24 mouse cellular contexts compared by ENCODE assay signal in genomic region chr7:135221475-135221874, GRCm38 (mm10). TPM values are rescaled to one million over a fixed set of nuclear protein-coding genes. Genes with fewer than 3 reads are reported as not detected.
DNase-seq lines count a peak whose midpoint lies in the region; ATAC-seq lines count a peak whose summit lies in the region.
"Had no signal": no experiment of that assay in that cellular context is flagged by ENCODE, and none has a peak within 500 bp of the region (broad histone marks: within the 10 kb centered on the region; RNA-seq: fewer than 3 reads in every experiment).

No protein-coding gene starts in this region.

- no peak for ATAC-seq in forebrain, embryonic 13.5 days
- ATAC-seq: activated CD4-positive, CD25-positive, alpha-beta regulatory T cell, adult 4 months; CD4-positive, CD25-positive, alpha-beta regulatory T cell, adult 4 months; Patski had no signal

- no peaks in the 10 kb centered on the region for H3K27me3 ChIP-seq in heart, embryonic 10.5 days (ENCODE audit: insufficient read depth, poor library complexity, severe bottlenecking)
- no peaks in the 10 kb centered on the region for H3K27me3 ChIP-seq in forebrain, embryonic 13.5 days
- H3K27me3 ChIP-seq: CH12.LX, Patski had no signal

- WGBS in heart, embryonic 10.5 days = 70% methylated on average over 2 of the region's 2 CpGs
- 84% methylated on average over 2 of the region's 2 CpGs for WGBS in forebrain, embryonic 13.5 days

- no peaks in the 10 kb centered on the region for H3K36me3 ChIP-seq in heart, embryonic 10.5 days
- H3K36me3 ChIP-seq in forebrain, embryonic 13.5 days (ENCODE audit: poor library complexity, severe bottlenecking) = no peaks in the 10 kb centered on the region
- H3K36me3 ChIP-seq: G1E had no signal

- H3K27ac ChIP-seq in heart, embryonic 10.5 days = no peak overlapping the region
- no peak overlapping the region for H3K27ac ChIP-seq in forebrain, embryonic 13.5 days

- H3K4me3 ChIP-seq in heart, embryonic 10.5 days = no peak overlapping the region
- H3K4me3 ChIP-seq in forebrain, embryonic 13.5 days = no peak overlapping the region

- no peak overlapping the region for H3K9ac ChIP-seq in forebrain, embryonic 13.5 days

- DNase-seq in heart, embryonic 10.5 days (ENCODE audit: low spot score) = peak; percentile 30
- DNase-seq in heart, postnatal 25 days (ENCODE audit: low spot score) = no peak
- DNase-seq in brain, adult 2 months (ENCODE audit: low read depth, low spot score) = peak; percentile 54
- DNase-seq: adrenal gland, adult 2 months; adrenal gland, adult 8-10 months; adrenal gland, postnatal 10 days; adrenal gland, postnatal 14 days; adrenal gland, postnatal 25 days; adrenal gland, postnatal 36 days; B cell, adult 2 months; cerebellum, adult 11 months; cerebellum, adult 11-12 months; cerebellum, adult 18-20 months; cerebellum, adult 2 months had no signal

- intact Hi-C loops in heart, postnatal 25 days (cut with DNase I) = no loop called here

- no peak overlapping the region for H3K4me2 ChIP-seq in forebrain, embryonic 13.5 days

- no peaks in the 10 kb centered on the region for H3K4me1 ChIP-seq in heart, embryonic 10.5 days
- H3K4me1 ChIP-seq in forebrain, embryonic 13.5 days = no peaks in the 10 kb centered on the region

- no peaks in the 10 kb centered on the region for H3K9me3 ChIP-seq in heart, embryonic 10.5 days
- no peaks in the 10 kb centered on the region for H3K9me3 ChIP-seq in forebrain, embryonic 13.5 days (replicated peaks)

RNA-seq across cellular contexts. Expression of gene Nps, which starts 37.0 kb away (rescaled TPM):
- polyA plus RNA-seq in heart, embryonic 10.5 days (2016; fragmentation: Nextera tagmentation; extraction: Ambion mirVana) = not detected in 2 replicates
- not detected for total RNA-seq in heart, postnatal 25 days (2021)
- not detected in 2 replicates for polyA plus RNA-seq in forebrain, embryonic 13.5 days (2015; fragmentation: Nextera tagmentation; extraction: Ambion mirVana)
- total RNA-seq: adrenal gland, adult 18-20 months; adrenal gland, adult 2 months; adrenal gland, postnatal 10 days; adrenal gland, postnatal 14 days; adrenal gland, postnatal 25 days; adrenal gland, postnatal 36 days; CH12.LX; ES-E14; MEL had no signal
- polyA plus RNA-seq: activated CD4-positive, CD25-positive, alpha-beta regulatory T cell, adult 4 months; adrenal gland, adult 2 months; C2C12; CD4-positive, CD25-positive, alpha-beta regulatory T cell, adult 4 months; G1E; Patski had no signal
